Mouse (Mus musculus) brain, embryonic 14.5 days (tissue): Measurements from ENCODE around the gene Naa15.

Source experiments
- CTCF ChIP-seq: fragments of 200-500 bp; IDR thresholded peaks from 2 replicates; pipeline ENCODE4 v1.5.1; 2012; ENCODE audit warnings: inconsistent platforms, mild to moderate bottlenecking, moderate library complexity, borderline replicate concordance; ENCODE audit not compliant: insufficient read depth, insufficient read length; ENCODE audit errors: extremely low read depth
- POLR2A ChIP-seq: fragments of 200-500 bp; IDR thresholded peaks from 2 replicates; pipeline ENCODE4 v1.6.1; 2012; ENCODE audit warnings: mild to moderate bottlenecking, inconsistent platforms, borderline replicate concordance; ENCODE audit not compliant: poor library complexity, insufficient read depth, insufficient read length, severe bottlenecking; ENCODE audit errors: extremely low read depth

DNA sequence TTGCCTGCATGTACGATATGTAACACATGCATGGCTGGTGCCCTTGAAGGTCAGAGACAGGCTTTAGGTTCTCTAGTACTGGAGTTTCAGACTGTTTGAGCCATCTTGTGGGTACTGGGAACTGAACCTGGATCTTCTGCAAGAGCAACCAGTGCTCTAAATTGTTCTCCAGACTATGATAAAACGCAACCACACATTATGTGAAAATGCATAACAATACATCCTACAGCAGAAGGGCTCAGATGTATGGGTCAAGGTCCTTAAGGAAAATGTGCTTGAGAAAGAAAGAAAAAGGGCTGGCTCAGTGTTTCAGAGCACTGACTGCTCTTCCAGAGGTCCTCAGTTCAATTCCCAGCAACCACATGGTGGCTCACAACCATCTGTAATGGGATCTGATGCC lies 21.3 kb upstream of the Naa15 start:
- no peak for TF ChIP-seq CTCF
- TF ChIP-seq POLR2A = no peak
